Mouse (Mus musculus) gastrocnemius, postnatal 10 days (tissue): ENCODE results near the gene Gm8947. TPM values are rescaled to one million over a fixed set of nuclear protein-coding genes. Genes with fewer than 3 reads are reported as not detected.
"Not testable (repeated sequence)": the region's sequence is repeated elsewhere in the genome, so short reads cannot be mapped to it uniquely, and the experiment has no call there.

Experiments used
- DNase-seq: peaks from one replicate; pipeline ENCODE4 v3.0.0; 2021; ENCODE audit warnings: mixed read lengths
- long read RNA-seq, 2 experiments: library from polyadenylated mRNA; stranded (forward); transcript quantifications; one replicate each; pipeline ENCODE4 v2.0.0; 2021
- total RNA-seq, 2 experiments: library from RNA; stranded (reverse); gene quantifications; 2 replicates each; pipeline ENCODE4 v1.2.3; 2021

Gm8947 gene
- total RNA-seq, result not detected
- long read RNA-seq, experiment 1, result 0 reads
- long read RNA-seq, experiment 2, result 0 reads

GRCm38 (mm10) chr1:151192075-151192474, at the start of gene Gm8947:
Gene Gm8947 (plus strand): TSS chr1:151192376.
- not testable (repeated sequence) for DNase-seq

DNA sequence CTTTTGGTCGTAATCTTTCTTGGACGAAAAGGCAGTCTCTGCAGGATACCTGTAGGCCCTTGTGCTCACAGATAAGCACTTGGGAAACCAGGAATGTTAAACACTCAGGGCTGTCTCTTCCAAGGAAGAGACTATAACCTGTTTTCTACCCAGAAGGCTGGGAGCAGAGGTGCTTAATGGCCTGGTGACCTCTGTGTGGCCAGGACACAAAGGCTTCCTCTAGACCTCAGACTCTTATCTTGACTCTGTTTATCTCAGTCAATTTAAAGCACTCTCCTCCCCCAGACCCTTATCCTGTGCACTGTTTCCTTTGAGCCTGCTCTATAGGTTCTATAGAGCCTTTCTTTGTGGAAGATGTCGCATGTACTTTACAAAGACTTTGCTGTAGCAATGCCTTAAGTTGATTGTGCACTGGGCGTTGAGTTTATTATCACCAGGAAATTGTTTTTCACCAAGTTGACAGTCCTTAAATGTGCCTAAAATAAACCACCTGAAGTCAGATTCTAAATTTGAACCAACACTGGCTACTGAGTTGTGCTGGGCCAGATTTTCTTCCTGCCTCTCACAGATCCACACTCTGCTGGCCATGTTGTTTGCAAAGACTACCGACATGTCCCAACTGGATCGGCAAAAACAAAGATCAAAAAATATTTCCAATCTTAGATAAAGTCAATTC, 47.6 kb upstream of the Gm8947 start:
- no peak for DNase-seq

DNA sequence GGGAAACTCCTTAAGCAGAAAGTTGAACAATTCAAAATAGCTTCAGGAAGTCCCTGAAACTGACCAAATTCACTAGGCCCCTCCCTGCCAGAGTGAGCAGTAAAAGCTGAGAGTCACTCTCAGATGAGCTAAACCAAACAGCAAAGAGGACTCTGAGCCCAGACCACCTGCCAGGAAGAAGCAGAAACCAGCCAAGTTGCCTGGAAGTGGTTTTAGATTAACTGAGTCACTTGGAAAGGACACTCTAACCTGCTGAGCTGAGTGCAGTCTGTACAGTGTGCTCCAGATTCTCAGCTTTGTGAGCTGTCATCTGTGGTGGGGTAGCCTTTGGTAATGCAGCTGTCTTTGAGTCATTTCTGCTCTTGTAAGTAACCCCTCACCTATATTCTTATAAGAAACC, 44.4 kb upstream of the Gm8947 start:
- no peak for DNase-seq

DNA sequence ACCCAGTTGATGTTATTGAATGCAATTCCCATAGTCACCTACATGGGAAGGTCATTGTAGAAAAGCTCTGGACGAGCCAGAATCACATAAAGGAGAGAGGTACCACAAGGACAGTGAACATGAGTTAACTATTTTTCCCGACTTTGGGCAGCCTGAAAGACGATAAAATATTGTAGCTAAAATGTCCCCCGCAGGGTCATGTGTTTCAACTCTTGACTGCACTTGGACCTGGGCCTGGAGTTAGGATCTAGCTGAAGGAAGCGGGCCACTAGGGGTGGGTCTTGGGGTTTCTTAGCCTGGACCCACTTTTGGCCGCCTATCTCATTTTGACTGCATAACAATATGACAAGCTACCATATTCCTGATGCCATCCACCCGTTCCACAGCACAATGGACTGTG, 42.0 kb upstream of the Gm8947 start:
- DNase-seq, result no peak

GRCm38 (mm10) chr1:151151089-151151488, 41.1 kb upstream of the Gm8947 start:
- no peak for DNase-seq

DNA sequence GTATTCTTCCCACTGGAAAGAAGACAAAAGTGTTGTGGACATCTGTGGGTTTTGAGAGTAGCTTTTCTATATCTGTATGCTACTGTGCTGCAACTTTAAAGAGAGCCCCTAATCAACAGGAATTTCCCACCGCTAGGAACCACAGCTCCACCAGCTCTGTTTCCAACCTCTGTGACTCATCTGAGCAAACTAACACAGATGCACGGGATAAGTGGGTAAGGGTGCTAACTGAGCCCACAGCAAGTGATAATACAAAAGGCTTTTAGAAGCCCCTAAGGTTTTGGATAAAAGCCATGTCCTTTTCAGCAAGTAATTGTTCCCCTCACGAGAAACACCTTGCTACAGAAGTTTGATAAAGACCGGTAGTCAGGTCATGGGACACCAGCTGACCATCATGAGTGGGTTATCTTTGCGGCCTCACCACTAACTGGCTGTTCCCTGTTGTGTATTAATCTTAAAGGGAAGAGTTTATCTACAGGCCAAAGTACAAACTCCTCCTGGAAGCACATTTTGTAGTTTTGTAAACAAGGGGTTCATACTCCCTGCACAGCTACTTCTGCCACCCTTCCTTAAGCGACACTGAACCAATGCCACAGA, 39.0 kb upstream of the Gm8947 start:
- DNase-seq, result no peak

DNA sequence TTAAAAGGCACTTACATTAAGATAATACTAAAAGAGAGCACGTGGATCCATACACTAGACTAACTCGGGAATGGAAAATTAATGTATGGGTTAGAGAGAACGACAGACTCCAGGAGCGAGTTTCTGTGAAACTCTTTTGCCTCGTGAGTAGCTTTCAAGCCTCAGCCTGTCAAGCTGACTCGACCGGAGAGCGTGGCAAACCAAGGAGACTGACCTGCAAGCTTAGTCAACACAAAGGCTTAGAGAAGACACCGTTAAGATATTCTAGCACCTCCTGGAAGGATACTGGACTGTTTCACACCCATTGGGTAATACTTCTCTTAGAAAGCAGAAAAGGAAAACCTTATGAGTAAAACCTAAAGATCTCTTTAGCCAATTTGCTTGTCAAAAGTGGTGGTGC, 38.0 kb upstream of the Gm8947 start:
- not testable (repeated sequence) for DNase-seq

GRCm38 (mm10) chr1:151156129-151156528, 36.0 kb upstream of the Gm8947 start:
- DNase-seq, result no peak

GRCm38 (mm10) chr1:151156777-151157632, 35.2 kb upstream of the Gm8947 start:
- no peak for DNase-seq

DNA sequence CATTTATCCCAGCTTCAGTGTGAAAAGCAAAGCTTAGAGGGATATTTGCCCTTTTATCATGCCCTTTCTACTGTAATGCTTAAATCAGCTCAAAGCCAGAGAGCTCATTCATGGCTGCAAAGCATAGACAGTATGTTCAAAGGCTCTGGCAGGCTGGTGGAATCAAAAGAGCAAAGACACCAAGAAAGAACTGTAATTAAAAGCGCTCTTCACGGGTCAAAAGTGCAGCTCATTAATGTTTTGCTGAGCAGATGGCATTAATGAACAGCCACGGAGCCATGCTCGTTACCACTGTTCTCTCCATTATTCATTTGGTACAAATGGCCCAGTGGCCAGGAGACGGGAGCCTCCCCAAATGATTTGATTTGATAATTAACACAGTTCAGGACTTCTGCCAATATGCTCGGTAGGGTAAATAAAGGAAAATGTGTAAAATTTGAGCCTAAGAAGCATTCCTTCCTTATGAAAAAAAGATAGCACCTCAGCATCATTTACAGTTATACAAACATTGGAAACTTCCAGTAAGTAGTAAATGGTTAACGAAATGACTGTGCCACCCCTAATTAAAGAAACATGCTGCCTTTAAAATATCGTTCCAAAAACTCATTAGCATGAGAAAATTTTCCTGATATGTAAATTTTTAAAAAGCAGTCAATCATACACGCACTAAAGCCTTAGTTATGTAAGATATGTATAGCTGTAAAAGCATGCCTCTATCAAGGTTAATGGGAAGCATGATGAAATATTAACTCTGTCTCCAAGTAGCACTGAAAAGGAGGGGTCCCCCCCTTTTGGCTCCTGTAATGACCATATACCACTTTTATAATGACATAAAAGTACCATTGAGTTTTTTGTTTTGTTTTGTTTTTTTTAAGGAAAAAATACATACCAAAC, 34.0 kb upstream of the Gm8947 start:
- no peak for DNase-seq

GRCm38 (mm10) chr1:151158857-151159510, 33.2 kb upstream of the Gm8947 start:
- no peak for DNase-seq

GRCm38 (mm10) chr1:151166031-151166430, 26.1 kb upstream of the Gm8947 start:
- no peak for DNase-seq

GRCm38 (mm10) chr1:151167297-151168047, 24.7 kb upstream of the Gm8947 start:
- DNase-seq, result no peak

GRCm38 (mm10) chr1:151168637-151169036, 23.5 kb upstream of the Gm8947 start:
- no peak for DNase-seq

GRCm38 (mm10) chr1:151171572-151172461, 20.4 kb upstream of the Gm8947 start:
- DNase-seq, result no peak

GRCm38 (mm10) chr1:151177030-151177936, 14.9 kb upstream of the Gm8947 start:
- no peak for DNase-seq

GRCm38 (mm10) chr1:151177937-151178271, 14.3 kb upstream of the Gm8947 start:
- no peak for DNase-seq

GRCm38 (mm10) chr1:151178505-151179083, 13.6 kb upstream of the Gm8947 start:
- no peak for DNase-seq
